Mouse (Mus musculus) liver, embryonic 11.5 days (tissue): ENCODE measurements around the gene 1700001P01Rik. TPM values are rescaled to one million over a fixed set of nuclear protein-coding genes. Genes with fewer than 3 reads are reported as not detected.
A peak's percentile ranks its signal among the peaks of the same experiment; 100 is the strongest.

Experiments
- ATAC-seq: fragments of 200-750 bp; cut with Nextera tagmentation; replicated peaks from 2 replicates; pipeline ENCODE4 v1.8.0; 2017; ENCODE audit warnings: moderate number of reproducible peaks, mild to moderate bottlenecking, moderate TSS enrichment, moderate library complexity; ENCODE audit not compliant: low FRiP score
- DNase-seq: peaks from one replicate; pipeline ENCODE4 v3.0.0-alpha.2; 2017; ENCODE audit warnings: low spot score
- H3K27ac ChIP-seq: fragments of 300-500 bp; sonication (generic); 2 replicates; pipeline ENCODE4 v1.5.1; 2014; ENCODE audit warnings: mild to moderate bottlenecking, low read depth, low read length, control low read depth
- H3K27me3 ChIP-seq: fragments of 300-500 bp; sonication (generic); replicated peaks from 2 replicates; pipeline ENCODE4 v1.6.1; 2014; ENCODE audit warnings: low read length, mixed read lengths; ENCODE audit not compliant: control insufficient read depth, insufficient read depth
- H3K36me3 ChIP-seq: fragments of 300-500 bp; sonication (generic); 2 replicates; pipeline ENCODE4 v1.6.1; 2014; ENCODE audit warnings: mild to moderate bottlenecking, low read length, moderate library complexity, mixed read lengths; ENCODE audit not compliant: control insufficient read depth, insufficient read depth
- H3K4me1 ChIP-seq: fragments of 300-500 bp; sonication (generic); replicated peaks from 2 replicates; pipeline ENCODE4 v1.6.1; 2014; ENCODE audit warnings: low read length, mixed read lengths; ENCODE audit not compliant: control insufficient read depth, insufficient read depth
- H3K4me2 ChIP-seq: fragments of 300-500 bp; sonication (generic); 2 replicates; pipeline ENCODE4 v1.6.1; 2014; ENCODE audit warnings: mild to moderate bottlenecking, control low read depth, moderate library complexity
- H3K4me3 ChIP-seq: fragments of 300-500 bp; sonication (generic); 2 replicates; pipeline ENCODE4 v1.5.1; 2014; ENCODE audit warnings: low read depth, low read length, control low read depth
- H3K9ac ChIP-seq: fragments of 300-500 bp; sonication (generic); 2 replicates; pipeline ENCODE4 v1.6.1; 2014; ENCODE audit warnings: low read depth, low read length, control low read depth
- H3K9me3 ChIP-seq: fragments of 300-500 bp; sonication (generic); 2 replicates; pipeline ENCODE4 v1.6.1; 2016; ENCODE audit warnings: low read length, inconsistent platforms, mixed read lengths; ENCODE audit not compliant: control insufficient read depth
- WGBS: fragments of 180-500 bp; shearing (Covaris S2); extraction: QIAGEN DNeasy Blood & Tissue Kit; methylation state at CpG from one replicate; pipeline ENCODE4 v1.1.7; 2014; 5-methylcytosine and 5-hydroxymethylcytosine counted together
- polyA plus RNA-seq: library from polyadenylated mRNA; unstranded; fragments of >200 nt; fragmentation: Nextera tagmentation; extraction: Ambion mirVana; gene quantifications from 2 replicates; pipeline ENCODE4 v1.2.1, GENCODE M21; 2014

Gene 1700001P01Rik
- polyA plus RNA-seq, 1 experiment from 2014 or later, result not detected

GRCm38 (mm10) chr11:97813085-97813484 lies 37.4 kb upstream of the 1700001P01Rik start:
- Histone ChIP-seq H3K9ac (no peak overlapping the region), H3K4me2 (no peak overlapping the region), H3K27me3 (no peaks in the 10 kb centered on the region), H3K4me1 (peaks cover 71% of the 10 kb centered on the region), H3K9me3 (no peaks in the 10 kb centered on the region), H3K27ac (no peak overlapping the region), H3K36me3 (peaks cover 5% of the 10 kb centered on the region; the same call in 1 of the 2 replicates), H3K4me3 (no peak overlapping the region)
- DNase-seq (no peak), ATAC-seq (no peak)
- 61% methylated on average over 7 of the region's 7 CpGs for WGBS

DNA sequence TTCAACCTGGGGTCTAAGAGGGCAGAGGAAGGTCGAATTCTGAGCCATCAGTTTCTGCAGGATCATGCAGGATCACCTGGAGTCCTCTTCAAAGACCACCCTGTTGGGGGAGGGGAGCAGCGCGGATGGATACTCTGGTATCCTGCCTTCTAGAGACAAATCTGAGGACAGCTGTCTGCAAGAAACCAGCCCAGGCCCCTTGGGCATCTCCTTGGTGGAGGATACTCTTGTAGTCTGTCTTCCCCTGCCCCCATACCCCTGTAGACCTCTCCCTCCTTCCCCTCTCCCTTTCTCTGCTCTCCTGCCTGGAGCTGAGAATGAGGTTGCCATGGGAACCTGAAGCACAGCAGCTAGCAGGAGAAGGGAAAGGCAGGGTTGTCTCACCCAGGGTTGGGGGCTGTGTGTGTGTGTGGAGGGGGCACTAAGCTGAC lies 36.8 kb upstream of the 1700001P01Rik start:
- peaks cover 71% of the 10 kb centered on the region for H3K4me1 ChIP-seq
- peaks cover 5% of the 10 kb centered on the region; the same call in 1 of the 2 replicates for H3K36me3 ChIP-seq
- H3K4me3 ChIP-seq, result no peak overlapping the region
- H3K9ac ChIP-seq, result no peak overlapping the region
- ATAC-seq, result no peak
- no peak overlapping the region; the same call in 1 of the 2 replicates for H3K27ac ChIP-seq
- no peak for DNase-seq
- no peaks in the 10 kb centered on the region for H3K27me3 ChIP-seq
- WGBS, result 53% methylated on average over 3 of the region's 3 CpGs
- no peaks in the 10 kb centered on the region for H3K9me3 ChIP-seq
- no peak overlapping the region for H3K4me2 ChIP-seq

DNA sequence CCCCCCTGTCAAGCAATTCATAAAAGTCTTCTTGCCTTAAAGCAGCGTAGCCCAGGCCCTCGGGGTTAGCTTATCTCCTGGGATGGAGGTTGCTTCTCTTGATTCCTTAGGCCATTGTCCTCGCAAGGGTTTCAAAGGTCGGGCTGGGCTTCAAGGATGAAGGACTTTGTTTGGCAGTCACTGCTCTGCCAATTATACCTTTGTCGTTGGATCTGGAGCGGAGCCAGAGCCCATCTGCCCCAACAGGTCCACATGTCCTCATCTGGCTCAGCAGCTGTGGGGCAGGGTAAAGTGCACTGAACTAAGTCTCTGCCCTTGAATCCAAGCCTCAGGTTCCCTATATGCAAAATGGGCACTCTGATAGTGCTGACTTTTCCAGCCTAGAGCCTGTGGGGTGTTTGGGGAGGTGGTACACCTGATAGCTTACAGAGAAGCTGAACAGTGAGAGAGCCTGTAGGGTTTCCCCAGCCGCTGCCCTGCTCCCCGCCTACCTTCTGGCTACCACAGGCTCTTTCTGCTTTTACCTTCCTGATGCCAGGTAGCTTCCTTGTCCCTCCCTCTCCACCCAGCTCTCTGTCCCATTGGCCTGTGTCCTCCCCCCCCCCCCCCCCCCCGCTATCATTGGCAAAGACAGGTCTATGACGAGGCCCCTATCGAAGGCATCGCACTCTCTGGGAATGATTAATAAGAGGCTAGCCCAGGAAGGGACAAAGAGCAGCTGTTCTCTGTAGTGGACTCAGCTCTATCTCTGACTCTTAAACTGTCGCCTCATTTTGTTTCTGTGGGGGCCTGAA lies 36.0 kb upstream of the 1700001P01Rik start:
- Histone ChIP-seq H3K4me2 (peak overlapping the region; percentile 5), H3K27me3 (no peaks in the 10 kb centered on the region), H3K36me3 (peaks cover 10% of the 10 kb centered on the region; the same call in 1 of the 2 replicates), H3K27ac (peak overlapping the region; percentile 26), H3K4me3 (no peak overlapping the region), H3K9me3 (no peaks in the 10 kb centered on the region), H3K4me1 (peaks cover 65% of the 10 kb centered on the region), H3K9ac (no peak overlapping the region)
- WGBS, result 58% methylated on average over 12 of the region's 13 CpGs
- ATAC-seq (no peak), DNase-seq (no peak)

DNA sequence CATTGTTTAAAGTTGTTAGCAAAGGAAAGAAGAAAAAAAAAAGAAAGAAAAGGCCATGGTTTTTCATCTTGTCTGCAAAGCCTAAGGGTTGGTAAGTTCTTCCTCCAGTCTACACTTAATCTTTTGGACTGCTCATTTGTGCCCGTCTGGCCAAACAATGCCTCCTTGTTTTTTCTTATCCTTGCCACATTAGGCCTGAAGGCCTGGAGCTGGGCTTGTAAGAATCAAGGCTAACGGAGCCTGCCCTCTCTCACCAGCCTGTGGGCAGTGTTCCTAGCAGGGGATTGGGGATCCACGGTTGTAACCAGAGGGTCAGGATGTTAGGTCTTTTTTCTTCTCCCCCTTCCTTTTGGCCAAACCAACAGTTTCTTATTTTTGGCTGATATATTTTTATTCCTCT lies 35.3 kb upstream of the 1700001P01Rik start:
- 62% methylated on average over 3 of the region's 3 CpGs for WGBS

GRCm38 (mm10) chr11:97810356-97810755 lies 34.6 kb upstream of the 1700001P01Rik start:
- 0 out of 2 replicates have a peak overlapping the region, but pooled peaks have one; percentile 6 for H3K9ac ChIP-seq

More for the DNA sequence above, 35.3 kb upstream of the 1700001P01Rik start:
- Histone ChIP-seq H3K9me3 (no peaks in the 10 kb centered on the region), H3K36me3 (peaks cover 10% of the 10 kb centered on the region; the same call in 1 of the 2 replicates), H3K4me3 (no peak overlapping the region), H3K4me1 (peaks cover 71% of the 10 kb centered on the region), H3K9ac (no peak overlapping the region), H3K4me2 (no peak overlapping the region), H3K27ac (peak overlapping the region; percentile 26; the same call in 1 of the 2 replicates), H3K27me3 (no peaks in the 10 kb centered on the region)
- DNase-seq (no peak), ATAC-seq (no peak)

DNA sequence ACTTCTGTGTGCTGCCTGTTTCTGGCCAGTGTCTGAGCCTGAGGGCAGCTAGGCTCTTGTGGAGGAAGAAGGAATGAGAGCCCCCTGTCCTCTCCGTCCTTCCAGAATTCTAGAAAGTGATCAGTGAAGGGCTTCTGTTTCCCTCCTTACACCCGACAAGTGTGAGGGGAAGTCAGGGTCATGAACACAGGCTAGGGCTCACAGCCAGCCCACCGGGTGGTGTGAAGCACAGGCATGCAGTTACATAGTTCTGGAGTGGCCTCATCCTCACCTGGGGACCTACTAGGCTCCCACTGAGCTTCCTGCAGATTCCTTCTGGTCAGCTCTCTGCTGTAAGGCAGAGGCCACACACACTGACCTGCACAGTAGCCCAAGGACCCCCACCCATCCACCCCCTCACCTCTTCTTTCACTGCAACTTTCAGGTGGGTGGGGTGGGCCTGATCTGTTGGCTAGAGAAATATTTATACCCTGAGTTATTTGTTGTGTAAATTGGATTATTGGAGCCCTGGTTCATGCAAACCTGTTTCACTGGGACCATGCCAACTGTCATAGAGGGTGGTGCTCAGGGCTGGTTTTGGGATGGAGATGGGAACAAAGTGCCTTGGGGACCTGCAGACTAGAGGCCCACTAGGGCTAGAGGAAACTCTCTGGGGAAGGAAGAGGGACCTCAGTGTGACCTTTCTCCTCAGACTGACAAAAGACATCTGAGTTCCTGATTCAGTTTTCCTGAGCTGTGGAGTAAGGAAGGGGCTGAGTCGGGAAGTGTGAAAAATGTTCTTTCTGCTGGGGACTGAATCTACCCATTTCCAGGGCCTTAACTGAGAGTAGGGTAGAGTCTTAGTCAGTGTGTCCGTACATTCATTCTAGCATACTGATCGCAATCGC lies 33.8 kb upstream of the 1700001P01Rik start:
- WGBS, result 69% methylated on average over 7 of the region's 7 CpGs
- Histone ChIP-seq H3K36me3 (peaks cover 10% of the 10 kb centered on the region; the same call in 1 of the 2 replicates), H3K4me3 (no peak overlapping the region), H3K27ac (no peak overlapping the region; the same call in 1 of the 2 replicates), H3K9ac (no peak overlapping the region), H3K9me3 (no peaks in the 10 kb centered on the region), H3K27me3 (no peaks in the 10 kb centered on the region), H3K4me2 (no peak overlapping the region), H3K4me1 (peaks cover 79% of the 10 kb centered on the region)
- ATAC-seq (no peak), DNase-seq (no peak)

More at GRCm38 (mm10) chr11:97810356-97810755, 34.6 kb upstream of the 1700001P01Rik start:
- H3K4me1 ChIP-seq, result peaks cover 73% of the 10 kb centered on the region
- H3K4me3 ChIP-seq, result no peak overlapping the region
- WGBS, result 48% methylated on average over 7 of the region's 7 CpGs
- 0 out of 2 replicates have a peak overlapping the region, but pooled peaks have one; percentile 25 for H3K27ac ChIP-seq
- ATAC-seq (no peak), DNase-seq (no peak)
- peaks cover 10% of the 10 kb centered on the region; the same call in 1 of the 2 replicates for H3K36me3 ChIP-seq
- H3K4me2 ChIP-seq, result no peak overlapping the region
- no peaks in the 10 kb centered on the region for H3K9me3 ChIP-seq
- H3K27me3 ChIP-seq, result no peaks in the 10 kb centered on the region

DNA sequence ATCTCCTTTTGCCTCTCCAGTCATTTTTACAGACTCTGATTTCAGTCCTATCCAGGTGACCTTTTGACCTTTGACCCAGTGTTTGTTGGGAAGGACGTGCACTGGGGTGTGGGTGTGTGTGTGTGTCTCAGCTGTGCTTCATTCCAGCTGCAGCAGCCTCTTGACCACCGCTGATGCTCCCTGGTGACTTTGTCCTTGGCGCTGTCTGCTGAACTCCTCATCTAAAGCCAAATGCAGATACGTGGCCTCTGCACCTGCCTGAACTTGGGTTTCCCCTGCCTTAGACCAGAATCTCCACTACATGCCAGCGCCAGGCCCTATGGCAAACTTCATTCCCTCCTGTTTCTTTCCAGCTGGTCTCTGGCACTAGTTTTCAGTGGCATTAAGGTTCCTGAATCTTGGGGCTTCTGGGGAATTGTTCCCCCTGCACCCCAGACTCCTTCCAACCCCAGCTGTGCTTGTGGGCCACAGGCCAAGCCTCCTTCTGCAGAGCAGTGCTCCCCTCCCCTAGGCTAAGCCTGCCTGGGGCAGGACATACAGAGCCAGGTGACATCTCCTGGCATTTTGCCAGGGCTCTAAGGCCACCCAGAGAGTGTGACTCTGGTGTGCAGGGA lies 33.0 kb upstream of the 1700001P01Rik start:
- 59% methylated on average over 5 of the region's 5 CpGs for whole genome bisulfite sequencing
- Histone ChIP-seq H3K4me2 (peak overlapping the region; percentile 21), H3K4me3 (no peak overlapping the region), H3K4me1 (peaks cover 86% of the 10 kb centered on the region), H3K36me3 (peaks cover 10% of the 10 kb centered on the region; the same call in 1 of the 2 replicates), H3K9ac (no peak overlapping the region), H3K27me3 (no peaks in the 10 kb centered on the region), H3K27ac (peak overlapping the region; percentile 1; the same call in 1 of the 2 replicates), H3K9me3 (no peaks in the 10 kb centered on the region)
- ATAC-seq (no peak), DNase-seq (no peak)

- WGBS, result 58% methylated on average over 2 of the region's 2 CpGs
- Histone ChIP-seq H3K27me3 (no peaks in the 10 kb centered on the region), H3K9me3 (no peaks in the 10 kb centered on the region), H3K4me2 (peak overlapping the region; percentile 21), H3K27ac (peak overlapping the region; percentile 1; the same call in 1 of the 2 replicates), H3K9ac (no peak overlapping the region), H3K36me3 (peaks cover 10% of the 10 kb centered on the region; the same call in 1 of the 2 replicates), H3K4me1 (peaks cover 83% of the 10 kb centered on the region), H3K4me3 (no peak overlapping the region)
- ATAC-seq (no peak), DNase-seq (no peak)
Observed at GRCm38 (mm10) chr11:97808093-97808492, 32.4 kb upstream of the 1700001P01Rik start.
